Mouse (Mus musculus) ES-Bruce4 (cell line): ENCODE results near the gene Upp1.

ENCODE experiments used
- CTCF ChIP-seq: IDR thresholded peaks from one replicate; pipeline ENCODE4 v1.8.1; 2011; ENCODE audit warnings: low read depth, low read length
- EP300 ChIP-seq: IDR thresholded peaks from 2 replicates; pipeline ENCODE4 v1.6.1; 2011; ENCODE audit warnings: low read depth, low read length; ENCODE audit not compliant: insufficient read depth
- POLR2A ChIP-seq: IDR thresholded peaks from one replicate; pipeline ENCODE4 v1.8.1; 2011; ENCODE audit warnings: low read length; ENCODE audit not compliant: insufficient read depth

DNA sequence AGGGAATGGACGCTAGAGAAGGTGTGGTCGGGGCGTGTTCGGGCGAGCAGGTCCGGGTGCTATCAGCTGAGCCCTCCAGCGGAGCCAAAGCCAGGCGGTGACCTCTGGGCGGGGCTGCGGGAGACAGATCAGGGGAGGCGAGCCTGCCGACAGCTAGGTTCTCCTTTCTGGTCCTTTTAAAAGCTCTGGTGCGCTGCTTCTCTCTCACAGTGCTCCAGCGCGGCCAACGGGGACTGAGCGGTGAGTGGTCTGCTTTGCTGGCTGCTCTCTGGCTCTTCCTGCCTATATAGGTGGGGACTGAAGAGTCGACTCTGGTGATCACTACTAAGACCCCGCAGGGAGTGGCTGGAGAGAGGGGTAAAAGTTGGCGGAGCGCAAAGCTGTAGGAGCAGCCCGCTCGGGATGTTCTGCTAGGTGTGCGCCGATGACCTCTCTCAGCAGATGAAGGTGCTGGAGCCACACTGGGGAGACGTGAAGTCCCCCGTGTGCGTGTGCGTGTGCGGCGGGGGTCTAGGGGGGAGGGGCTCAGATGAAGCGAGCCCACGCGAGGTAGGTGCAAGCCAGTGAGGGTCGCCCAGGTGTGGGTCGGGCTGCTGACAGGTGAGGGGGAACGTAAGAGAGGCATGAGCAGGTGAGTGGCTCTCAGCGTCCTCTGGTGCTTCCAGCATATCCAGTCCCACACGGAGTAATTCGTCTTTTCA is 668 bp downstream of the Upp1 start:
- no peak for TF ChIP-seq CTCF
- no peak for TF ChIP-seq POLR2A
- peak; percentile 96 for TF ChIP-seq EP300
